Mouse (Mus musculus): ENCODE measurements around the gene Glis1.

GRCm38 (mm10) chr4:107580883-107581282, 146.5 kb downstream of the Glis1 start:
- TF ChIP-seq CHD2 (IDR thresholded peaks at IDR 0.05; ENCODE audit: low read depth, low read length) (no peak), HCFC1 (IDR thresholded peaks at IDR 0.05; ENCODE audit: borderline replicate concordance, insufficient read depth, low read length) (no peak), ZNF384 (IDR thresholded peaks at IDR 0.05; ENCODE audit: low read depth, low read length) (no peak), ZC3H11A (IDR thresholded peaks at IDR 0.05; ENCODE audit: borderline replicate concordance, low read depth, low read length) (no peak)

Measured in ES-E14 (cell line).